Mouse (Mus musculus) neural tube, embryonic 11.5 days (tissue): Measurements from ENCODE around the gene Asf1a. TPM values are rescaled to one million over a fixed set of nuclear protein-coding genes. Genes with fewer than 3 reads are reported as not detected.

Experiments used
- ATAC-seq: fragments of 200-750 bp; cut with Nextera tagmentation; 2 replicates; pipeline ENCODE4 v1.8.0; 2017; ENCODE audit warnings: moderate number of reproducible peaks, mild to moderate bottlenecking, moderate TSS enrichment, moderate library complexity; ENCODE audit not compliant: insufficient read depth, low FRiP score, low TSS enrichment
- DNase-seq: peaks from one replicate; pipeline ENCODE4 v3.0.0-alpha.2; 2015; ENCODE audit warnings: low spot score
- H3K27ac ChIP-seq: fragments of 300-500 bp; sonication (generic); 2 replicates; pipeline ENCODE4 v1.5.1; 2014; ENCODE audit warnings: low read depth, mild to moderate bottlenecking, low read length
- H3K27me3 ChIP-seq: fragments of 300-500 bp; sonication (generic); 2 replicates; pipeline ENCODE4 v1.6.1; 2014; ENCODE audit warnings: mild to moderate bottlenecking, low read length, mixed read lengths; ENCODE audit not compliant: control insufficient read depth, insufficient read depth
- H3K36me3 ChIP-seq: fragments of 300-500 bp; sonication (generic); 2 replicates; pipeline ENCODE4 v1.6.1; 2014; ENCODE audit warnings: mild to moderate bottlenecking, low read length, moderate library complexity, mixed read lengths; ENCODE audit not compliant: control insufficient read depth, insufficient read depth
- H3K4me1 ChIP-seq: fragments of 300-500 bp; sonication (generic); 2 replicates; pipeline ENCODE4 v1.6.1; 2014; ENCODE audit warnings: low read length, mixed read lengths; ENCODE audit not compliant: control insufficient read depth, insufficient read depth
- H3K4me2 ChIP-seq: fragments of 300-500 bp; sonication (generic); 2 replicates; pipeline ENCODE4 v1.6.1; 2014; ENCODE audit warnings: low read depth, mild to moderate bottlenecking, moderate library complexity
- H3K4me3 ChIP-seq: fragments of 300-500 bp; sonication (generic); 2 replicates; pipeline ENCODE4 v1.5.1; 2014; ENCODE audit warnings: low read depth, low read length
- H3K9ac ChIP-seq: fragments of 300-500 bp; sonication (generic); 2 replicates; pipeline ENCODE4 v1.6.1; 2014; ENCODE audit warnings: mild to moderate bottlenecking, low read length
- H3K9me3 ChIP-seq: fragments of 300-500 bp; sonication (generic); 2 replicates; pipeline ENCODE4 v1.6.1; 2016; ENCODE audit warnings: low read length; ENCODE audit not compliant: control insufficient read depth
- WGBS: fragments of 180-500 bp; shearing (Covaris S2); extraction: QIAGEN DNeasy Blood & Tissue Kit; methylation state at CpG from one replicate; pipeline ENCODE4 v1.1.7; 2014; 5-methylcytosine and 5-hydroxymethylcytosine counted together
- polyA plus RNA-seq: library from polyadenylated mRNA; unstranded; fragments of >200 nt; fragmentation: Nextera tagmentation; extraction: Ambion mirVana; gene quantifications from 2 replicates; pipeline ENCODE4 v1.2.1, GENCODE M21; 2014

Gene Asf1a
- polyA plus RNA-seq, 1 experiment from 2014 or later = 168 TPM

DNA sequence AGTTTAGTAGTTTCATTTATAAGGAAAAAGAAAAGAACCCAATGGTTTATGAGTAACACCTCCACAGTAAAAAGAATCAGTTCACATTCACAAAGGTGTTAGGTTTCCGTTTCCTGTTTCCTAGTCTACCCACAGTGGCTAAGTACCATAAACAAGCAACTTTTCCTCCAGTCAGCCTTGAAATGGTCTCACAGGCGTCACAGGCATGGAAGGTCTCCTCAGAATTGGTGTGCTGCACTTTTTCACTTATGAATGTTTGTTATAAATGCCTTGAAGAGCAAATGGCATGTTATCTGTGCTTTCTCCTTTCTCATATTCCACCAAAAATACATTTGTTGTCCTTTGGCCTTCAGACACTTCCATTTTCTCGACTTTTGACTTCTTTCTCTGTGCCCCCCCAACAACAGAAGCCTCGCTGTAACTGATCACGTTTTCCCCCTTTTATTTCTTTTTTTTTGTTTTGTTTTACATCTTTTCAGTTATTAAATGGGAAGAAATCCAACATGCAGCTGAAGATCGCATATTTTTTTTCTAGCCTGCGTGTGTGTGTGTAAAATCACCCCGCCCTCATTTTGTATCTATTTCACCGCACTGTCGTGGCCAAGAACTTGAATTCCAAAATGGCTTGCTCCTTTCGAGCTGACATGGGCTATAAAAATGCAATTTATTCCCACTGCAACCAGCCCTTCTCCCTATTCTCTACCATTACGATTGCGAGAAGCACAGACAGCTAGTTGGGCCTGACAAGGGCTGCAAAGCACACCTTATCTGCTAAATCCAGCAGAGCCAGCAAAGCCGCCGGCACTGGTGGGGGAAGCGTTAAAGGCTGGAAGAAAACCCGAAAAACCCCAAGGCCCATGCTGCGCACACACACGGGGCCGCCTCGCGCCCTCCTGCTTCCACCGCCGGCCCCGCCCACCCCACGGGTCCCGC is 547 bp upstream of the Asf1a start:
- 11% methylated on average over 21 of the region's 27 CpGs for WGBS
- DNase-seq (no peak), ATAC-seq (peak; percentile 93)
- no peaks in the 10 kb centered on the region for H3K36me3 ChIP-seq
- peaks cover 11% of the 10 kb centered on the region for H3K4me1 ChIP-seq
- no peaks in the 10 kb centered on the region for H3K9me3 ChIP-seq
- peak overlapping the region; percentile 98 for H3K27ac ChIP-seq
- H3K4me2 ChIP-seq = peak overlapping the region; percentile 44
- peak overlapping the region; percentile 65 for H3K9ac ChIP-seq
- H3K27me3 ChIP-seq = no peaks in the 10 kb centered on the region
- peak overlapping the region; percentile 85 for H3K4me3 ChIP-seq

DNA sequence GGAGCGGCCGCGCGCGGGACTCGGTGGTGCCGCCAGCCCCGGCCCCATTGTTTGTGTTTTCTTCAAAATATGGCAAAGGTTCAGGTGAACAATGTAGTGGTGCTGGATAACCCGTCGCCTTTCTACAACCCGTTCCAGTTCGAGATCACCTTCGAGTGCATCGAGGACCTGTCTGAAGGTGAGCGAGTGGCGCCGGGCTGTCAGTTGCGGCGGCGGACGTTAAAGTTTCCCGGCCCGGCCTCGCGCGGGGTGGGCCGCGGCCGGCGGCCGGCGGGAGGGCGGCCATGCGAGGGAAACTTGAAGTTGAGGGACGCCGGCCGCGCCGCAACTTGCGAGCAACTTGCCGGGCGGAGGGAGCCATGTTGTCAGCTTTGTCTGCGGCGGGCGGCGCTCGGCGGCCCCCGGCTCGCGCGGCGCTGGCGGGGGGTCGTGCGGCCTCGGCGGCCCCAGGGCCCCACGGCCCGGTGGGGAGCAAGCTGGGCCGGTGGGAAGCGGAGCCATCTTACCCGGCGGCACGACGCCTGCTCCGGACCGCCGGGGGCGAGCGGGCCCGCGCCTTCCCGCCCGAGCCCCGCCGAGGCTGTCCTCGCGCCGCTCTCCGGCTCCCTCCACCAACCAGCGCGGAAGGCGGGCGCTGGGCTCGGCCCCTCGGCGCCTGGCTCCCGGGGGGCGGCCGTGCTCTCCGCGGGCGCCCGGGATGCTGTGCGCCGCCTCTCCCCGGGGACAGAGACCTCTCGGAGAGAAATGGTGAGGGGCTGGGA is 744 bp downstream of the Asf1a start:
- H3K9me3 ChIP-seq = no peaks in the 10 kb centered on the region
- no peaks in the 10 kb centered on the region for H3K27me3 ChIP-seq
- peak; percentile 63 for DNase-seq
- H3K27ac ChIP-seq = peak overlapping the region; percentile 98
- peak overlapping the region; percentile 50 for H3K4me2 ChIP-seq
- ATAC-seq = peak; percentile 16
- H3K36me3 ChIP-seq = no peaks in the 10 kb centered on the region
- H3K9ac ChIP-seq = peak overlapping the region; percentile 94
- WGBS = under 1% methylated on average over 81 of the region's 99 CpGs
- H3K4me1 ChIP-seq = peaks cover 11% of the 10 kb centered on the region
- H3K4me3 ChIP-seq = peak overlapping the region; percentile 85

DNA sequence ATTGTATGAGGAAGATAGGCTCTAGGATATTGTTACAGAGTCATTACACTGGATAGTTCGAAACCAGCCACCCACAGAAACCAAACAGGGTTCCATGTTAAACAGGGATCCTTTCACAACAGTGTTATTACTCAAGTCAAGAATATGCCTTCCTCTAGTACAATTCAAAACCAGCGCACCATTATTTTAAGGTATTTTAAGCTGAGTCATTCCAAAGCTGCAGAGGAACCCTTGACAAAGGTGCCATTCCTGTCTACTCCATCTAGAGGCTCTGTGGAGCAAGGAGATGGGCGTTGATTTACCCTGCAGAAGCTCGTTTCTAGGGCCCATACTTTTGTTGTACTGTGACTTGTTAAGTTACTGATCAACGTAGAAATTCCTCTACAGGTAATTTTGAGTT is 2.3 kb downstream of the Asf1a start:
- Histone ChIP-seq H3K27ac (no peak overlapping the region), H3K4me2 (peak overlapping the region; percentile 37), H3K27me3 (no peaks in the 10 kb centered on the region), H3K4me1 (peaks cover 11% of the 10 kb centered on the region), H3K4me3 (peak overlapping the region; percentile 23), H3K36me3 (0 out of 2 replicates have a peak, but pooled peaks cover 2% of the 10 kb centered on the region), H3K9me3 (no peaks in the 10 kb centered on the region), H3K9ac (no peak overlapping the region)
- WGBS = 59% methylated on average over 5 of the region's 5 CpGs
- no peak for DNase-seq
- ATAC-seq = no peak

DNA sequence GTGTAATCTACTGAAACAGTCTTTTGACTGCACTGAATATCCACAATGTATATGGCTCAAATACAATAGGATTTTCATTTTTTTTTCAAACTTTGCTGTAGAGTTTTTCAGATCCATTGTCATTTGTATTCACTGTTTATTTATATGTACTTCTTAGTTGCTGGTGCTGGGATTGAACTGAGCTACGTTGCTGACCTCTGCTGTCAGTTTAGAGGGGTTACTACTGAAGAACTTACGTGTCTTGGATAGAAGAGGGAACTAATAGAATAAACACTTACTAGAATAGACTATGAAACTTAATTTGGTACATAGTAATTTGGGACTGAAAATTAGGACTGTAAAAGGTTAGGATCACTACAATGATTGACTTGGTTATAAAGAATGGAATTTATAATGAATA is 8.8 kb downstream of the Asf1a start:
- H3K4me3 ChIP-seq = no peak overlapping the region
- WGBS = 85% methylated on average over 2 of the region's 2 CpGs

DNA sequence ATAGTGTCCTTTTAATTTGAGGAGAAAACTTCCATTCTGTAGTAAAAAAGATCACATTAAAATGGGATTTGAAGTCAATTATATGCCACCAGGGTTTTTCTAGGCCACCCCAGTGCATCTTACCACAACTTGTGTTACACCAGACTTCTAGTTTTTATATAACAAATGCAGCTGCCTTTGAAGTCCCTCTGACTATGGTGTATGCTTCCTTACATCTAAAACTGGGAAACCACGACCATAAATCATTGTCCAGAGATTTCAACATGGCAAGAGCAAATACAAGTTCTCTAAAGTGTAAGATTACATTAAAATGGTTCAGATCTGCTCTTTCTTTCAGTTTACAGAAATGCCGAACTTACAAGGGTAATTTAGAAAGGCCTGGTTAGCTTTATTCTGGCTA is 11.7 kb downstream of the Asf1a start:
- Histone ChIP-seq H3K36me3 (0 out of 2 replicates have a peak, but pooled peaks cover 2% of the 10 kb centered on the region), H3K4me1 (no peaks in the 10 kb centered on the region), H3K27me3 (no peaks in the 10 kb centered on the region), H3K4me3 (no peak overlapping the region), H3K9ac (no peak overlapping the region), H3K27ac (no peak overlapping the region), H3K9me3 (no peaks in the 10 kb centered on the region), H3K4me2 (no peak overlapping the region)
- WGBS = 86% methylated on average over 2 of the region's 2 CpGs
- no peak for ATAC-seq
- DNase-seq = no peak

More for the DNA sequence above, 8.8 kb downstream of the Asf1a start:
- Histone ChIP-seq H3K9ac (no peak overlapping the region), H3K4me2 (no peak overlapping the region), H3K27ac (no peak overlapping the region), H3K36me3 (0 out of 2 replicates have a peak, but pooled peaks cover 4% of the 10 kb centered on the region), H3K4me1 (no peaks in the 10 kb centered on the region), H3K9me3 (no peaks in the 10 kb centered on the region), H3K27me3 (no peaks in the 10 kb centered on the region)
- ATAC-seq (no peak), DNase-seq (no peak)

DNA sequence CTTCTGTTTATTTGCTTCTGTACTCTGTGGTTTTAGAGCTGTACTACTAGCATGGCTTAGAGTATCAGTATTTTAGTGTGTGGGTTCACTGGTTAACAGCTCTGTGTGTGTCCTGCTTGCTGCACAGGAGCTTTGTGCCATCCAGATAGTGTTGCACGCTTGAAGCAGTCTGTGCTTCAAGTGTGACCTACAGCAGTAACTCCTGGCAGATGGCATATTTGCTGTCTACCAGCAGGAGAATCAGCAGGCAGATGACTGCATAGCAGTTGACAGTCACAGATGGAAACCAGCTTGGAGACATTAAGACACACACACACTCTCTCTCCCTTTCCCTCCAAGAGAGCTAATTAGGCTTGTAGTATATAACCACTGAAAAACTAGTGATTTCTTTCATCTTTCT is 15.6 kb downstream of the Asf1a start:
- Histone ChIP-seq H3K9me3 (no peaks in the 10 kb centered on the region), H3K9ac (no peak overlapping the region), H3K27me3 (no peaks in the 10 kb centered on the region), H3K36me3 (peaks cover 7% of the 10 kb centered on the region), H3K27ac (no peak overlapping the region), H3K4me1 (no peaks in the 10 kb centered on the region), H3K4me2 (no peak overlapping the region), H3K4me3 (no peak overlapping the region)
- 78% methylated on average over 1 of the region's 1 CpGs for WGBS
- ATAC-seq (no peak), DNase-seq (no peak)

DNA sequence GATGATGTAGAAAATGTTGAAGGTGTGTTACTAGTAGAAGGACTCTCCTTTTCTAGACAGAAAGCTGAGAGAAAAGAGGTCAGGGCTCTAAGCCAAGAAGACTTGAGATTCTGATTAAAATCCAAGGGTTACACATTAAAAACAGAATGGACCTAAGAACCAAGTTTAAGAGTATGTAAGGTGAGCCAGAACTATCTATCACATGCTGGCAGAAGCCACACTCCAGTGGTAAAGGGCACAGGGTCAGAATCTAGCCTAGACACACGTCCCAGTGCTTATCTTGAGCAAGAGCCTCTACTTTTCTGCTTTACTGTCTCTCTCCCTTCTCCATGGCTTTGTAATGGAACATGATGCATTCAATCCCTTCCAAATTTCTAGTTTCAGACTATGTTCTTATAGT is 17.4 kb downstream of the Asf1a start:
- no peak overlapping the region for H3K4me3 ChIP-seq
- ATAC-seq (no peak), DNase-seq (no peak)
- no peaks in the 10 kb centered on the region for H3K4me1 ChIP-seq
- H3K9ac ChIP-seq = no peak overlapping the region
- no peak overlapping the region for H3K27ac ChIP-seq
- H3K9me3 ChIP-seq = no peaks in the 10 kb centered on the region
- H3K27me3 ChIP-seq = no peaks in the 10 kb centered on the region
- 88% methylated on average over 1 of the region's 1 CpGs for WGBS
- peaks cover 7% of the 10 kb centered on the region for H3K36me3 ChIP-seq
- no peak overlapping the region for H3K4me2 ChIP-seq

DNA sequence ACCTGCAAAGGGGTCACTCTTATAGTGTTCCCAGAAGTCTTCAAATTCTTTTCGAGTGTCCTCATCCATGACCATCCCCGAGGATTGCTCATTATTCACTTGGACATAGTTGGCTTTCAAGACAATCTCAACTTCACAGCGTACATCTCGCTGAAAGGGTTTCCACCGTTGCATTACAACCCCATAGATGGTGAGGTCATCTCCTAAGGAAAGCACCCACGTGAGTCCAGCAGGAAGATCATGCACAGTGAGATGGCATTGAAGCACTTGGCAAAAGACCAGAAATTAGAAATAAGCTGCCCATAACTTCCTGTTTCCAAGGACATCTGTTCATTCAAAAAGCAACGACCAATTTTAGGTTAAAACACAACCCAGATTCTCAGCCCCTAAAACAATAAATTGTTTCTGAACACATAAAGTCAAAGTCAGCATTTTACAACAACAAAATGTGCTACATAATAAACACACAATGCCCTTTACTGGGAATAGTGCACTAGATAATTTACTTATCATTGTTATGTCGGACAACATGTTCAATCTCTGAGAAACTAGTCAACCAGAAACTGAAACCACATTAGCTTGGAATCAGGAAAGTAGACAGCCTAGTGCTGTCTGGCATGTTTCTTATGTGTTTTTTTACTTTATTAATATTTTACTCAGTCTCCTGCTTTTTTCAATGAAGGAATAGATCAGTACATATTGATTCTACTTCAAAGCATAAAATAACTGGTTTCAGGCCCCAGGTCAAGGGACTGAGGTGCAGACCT is 19.5 kb downstream of the Asf1a start:
- no peak overlapping the region for H3K4me3 ChIP-seq
- no peaks in the 10 kb centered on the region for H3K9me3 ChIP-seq
- no peaks in the 10 kb centered on the region for H3K27me3 ChIP-seq
- no peaks in the 10 kb centered on the region for H3K4me1 ChIP-seq
- no peak overlapping the region for H3K4me2 ChIP-seq
- DNase-seq (no peak), ATAC-seq (no peak)
- H3K36me3 ChIP-seq = peaks cover 4% of the 10 kb centered on the region
- no peak overlapping the region for H3K9ac ChIP-seq
- H3K27ac ChIP-seq = no peak overlapping the region
- WGBS = 90% methylated on average over 8 of the region's 8 CpGs
